Mouse (Mus musculus) testis, adult 2 months (tissue): ENCODE data around the gene Slc25a25. TPM values are rescaled to one million over a fixed set of nuclear protein-coding genes. Genes with fewer than 3 reads are reported as not detected.
A peak's percentile ranks its signal among the peaks of the same experiment; 100 is the strongest.
"Not testable (repeated sequence)": the region's sequence is repeated elsewhere in the genome, so short reads cannot be mapped to it uniquely, and the experiment has no call there.

Experiments
- H3K27ac ChIP-seq: fragments of 200-500 bp; 2 replicates; pipeline ENCODE4 v1.5.1; 2012; ENCODE audit warnings: low read depth, low read length; ENCODE audit not compliant: control insufficient read depth, insufficient read depth
- H3K27me3 ChIP-seq: fragments of 200-500 bp; 2 replicates; pipeline ENCODE4 v1.6.1; 2012; ENCODE audit warnings: mild to moderate bottlenecking, low read length, moderate library complexity; ENCODE audit not compliant: control insufficient read depth, insufficient read depth
- H3K36me3 ChIP-seq: fragments of 200-500 bp; 2 replicates; pipeline ENCODE4 v1.6.1; 2012; ENCODE audit warnings: mild to moderate bottlenecking, low read length; ENCODE audit not compliant: control insufficient read depth, insufficient read depth
- H3K4me1 ChIP-seq: fragments of 200-500 bp; 2 replicates; pipeline ENCODE4 v1.6.1; 2012; ENCODE audit warnings: low read length; ENCODE audit not compliant: control insufficient read depth, insufficient read depth
- H3K4me3 ChIP-seq: fragments of 200-500 bp; 2 replicates; pipeline ENCODE4 v1.5.1; 2012; ENCODE audit warnings: low read depth, mild to moderate bottlenecking, low read length, moderate library complexity, mixed read lengths; ENCODE audit not compliant: control insufficient read depth
- CTCF ChIP-seq: fragments of 200-500 bp; IDR thresholded peaks from 2 replicates; pipeline ENCODE4 v1.5.1; 2012; ENCODE audit warnings: low read depth, mild to moderate bottlenecking, inconsistent platforms, low read length, moderate library complexity; ENCODE audit not compliant: control insufficient read depth, insufficient read depth, insufficient replicate concordance
- POLR2A ChIP-seq: fragments of 200-500 bp; IDR thresholded peaks from 2 replicates; pipeline ENCODE4 v1.6.1; 2012; ENCODE audit warnings: low read depth, mild to moderate bottlenecking, inconsistent platforms, low read length, moderate library complexity; ENCODE audit not compliant: control insufficient read depth
- polyA plus RNA-seq: library from polyadenylated mRNA; depleted of rRNA; stranded (reverse); fragments of >200 nt; gene quantifications from 2 replicates; pipeline ENCODE4 v1.2.3, GENCODE M21; 2012

The Slc25a25 gene
- polyA plus RNA-seq, 1 experiment, result 38.4 TPM

DNA sequence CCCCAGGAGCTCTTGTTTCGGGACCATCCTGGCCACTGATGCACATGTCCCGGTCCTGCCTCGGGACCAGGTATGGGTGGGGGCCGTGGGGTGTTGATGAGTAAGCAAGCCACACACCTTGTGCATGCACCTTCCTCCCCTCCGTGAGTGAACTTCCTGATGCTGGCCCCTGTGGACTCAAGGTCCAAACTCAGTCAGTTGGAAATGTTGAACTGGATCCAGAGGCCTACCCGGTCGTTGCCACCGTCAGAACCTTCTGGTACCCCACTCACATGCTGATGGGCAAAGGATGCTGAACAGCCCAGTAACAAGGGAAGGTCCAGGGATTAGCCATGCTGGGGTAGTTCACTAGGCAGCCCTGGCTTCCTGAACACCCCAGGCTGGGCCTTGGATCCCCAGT lies 31.1 kb upstream of the Slc25a25 start:
- no peak overlapping the region for H3K27ac ChIP-seq
- no peak overlapping the region for H3K4me3 ChIP-seq
- TF ChIP-seq POLR2A (no peak), CTCF (no peak)
- H3K4me1 ChIP-seq, result no peaks in the 10 kb centered on the region; the same call in 1 of the 2 replicates
- H3K36me3 ChIP-seq, result no peaks in the 10 kb centered on the region
- no peaks in the 10 kb centered on the region for H3K27me3 ChIP-seq

DNA sequence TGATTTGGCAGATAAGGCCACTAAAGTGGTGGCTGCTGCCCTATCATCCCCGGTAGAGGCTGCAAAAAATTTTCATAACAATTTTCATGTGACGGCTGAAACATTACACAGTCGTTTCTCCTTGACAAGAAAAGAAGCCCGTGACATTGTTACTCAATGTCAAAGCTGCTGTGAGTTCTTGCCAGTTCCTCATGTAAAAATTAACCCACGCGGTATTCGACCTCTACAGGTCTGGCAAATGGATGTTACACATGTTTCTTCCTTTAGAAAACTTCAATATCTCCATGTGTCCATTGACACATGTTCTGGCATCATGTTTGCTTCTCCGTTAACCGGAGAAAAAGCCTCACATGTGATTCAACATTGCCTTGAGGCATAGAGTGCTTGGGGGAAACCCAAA lies 24.1 kb upstream of the Slc25a25 start:
- not testable (repeated sequence) for H3K27ac ChIP-seq, H3K4me1 ChIP-seq, H3K36me3 ChIP-seq, H3K27me3 ChIP-seq, H3K4me3 ChIP-seq

DNA sequence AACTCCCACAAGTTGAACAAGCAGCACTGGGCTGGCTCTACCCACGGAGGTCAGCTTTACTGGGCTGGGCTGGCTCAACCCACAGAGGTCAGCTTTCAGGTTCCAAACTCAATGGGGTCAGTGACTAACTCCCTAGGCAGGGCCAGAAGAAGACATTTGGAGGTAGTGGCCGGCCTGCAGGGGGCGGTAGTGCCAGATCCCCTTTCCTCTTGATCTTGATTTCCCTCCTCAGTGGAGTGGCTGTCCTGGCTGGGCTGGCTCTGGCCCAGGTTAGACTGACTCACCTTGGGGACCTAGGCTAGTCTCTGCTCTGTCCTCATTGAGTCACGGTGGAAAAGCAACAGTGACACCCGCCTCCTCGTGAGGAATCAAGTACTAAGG lies 20.4 kb upstream of the Slc25a25 start:
- TF ChIP-seq POLR2A (no peak), CTCF (0 out of 2 replicates have a peak, but pooled peaks have one; percentile 20)
- no peaks in the 10 kb centered on the region for H3K36me3 ChIP-seq
- H3K27me3 ChIP-seq, result no peaks in the 10 kb centered on the region

DNA sequence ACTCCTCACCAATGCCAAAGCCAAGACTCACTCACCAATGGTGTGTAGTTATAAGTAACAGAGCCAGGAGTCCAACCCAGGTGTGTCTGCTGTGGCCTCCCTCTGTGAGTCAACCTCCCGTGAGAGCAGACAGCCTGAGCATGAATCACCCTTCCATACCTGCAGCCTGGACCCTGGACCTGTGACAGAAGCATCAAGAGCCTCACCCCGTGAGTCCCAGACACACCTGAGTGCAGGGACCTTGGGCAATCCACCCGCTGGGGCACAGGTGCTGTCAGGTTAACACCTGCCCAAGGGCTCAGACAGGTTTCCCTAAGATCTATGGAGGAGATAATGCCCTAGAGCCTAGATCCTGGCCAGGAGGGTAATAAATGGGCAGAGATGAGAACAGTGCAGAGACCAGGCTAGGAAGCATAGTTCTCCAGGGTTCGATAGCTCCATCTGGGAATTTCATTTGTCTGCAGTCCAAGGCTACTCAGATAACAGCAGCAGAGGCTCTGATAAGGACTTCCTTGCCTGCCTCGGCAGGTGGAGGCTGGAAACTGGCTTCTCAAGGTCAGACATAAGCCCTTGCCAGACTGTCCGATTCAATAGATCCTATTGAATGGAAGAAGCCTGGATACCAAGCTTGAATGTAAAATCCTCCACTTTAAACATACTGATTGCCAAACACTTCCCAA lies 19.9 kb upstream of the Slc25a25 start:
- Histone ChIP-seq H3K4me1 (no peaks in the 10 kb centered on the region), H3K36me3 (no peaks in the 10 kb centered on the region), H3K27ac (no peak overlapping the region), H3K27me3 (no peaks in the 10 kb centered on the region), H3K4me3 (no peak overlapping the region)
- no peak for TF ChIP-seq CTCF
- no peak for TF ChIP-seq POLR2A

More for the DNA sequence above, 20.4 kb upstream of the Slc25a25 start:
- no peak overlapping the region for H3K27ac ChIP-seq
- no peaks in the 10 kb centered on the region for H3K4me1 ChIP-seq
- no peak overlapping the region for H3K4me3 ChIP-seq

DNA sequence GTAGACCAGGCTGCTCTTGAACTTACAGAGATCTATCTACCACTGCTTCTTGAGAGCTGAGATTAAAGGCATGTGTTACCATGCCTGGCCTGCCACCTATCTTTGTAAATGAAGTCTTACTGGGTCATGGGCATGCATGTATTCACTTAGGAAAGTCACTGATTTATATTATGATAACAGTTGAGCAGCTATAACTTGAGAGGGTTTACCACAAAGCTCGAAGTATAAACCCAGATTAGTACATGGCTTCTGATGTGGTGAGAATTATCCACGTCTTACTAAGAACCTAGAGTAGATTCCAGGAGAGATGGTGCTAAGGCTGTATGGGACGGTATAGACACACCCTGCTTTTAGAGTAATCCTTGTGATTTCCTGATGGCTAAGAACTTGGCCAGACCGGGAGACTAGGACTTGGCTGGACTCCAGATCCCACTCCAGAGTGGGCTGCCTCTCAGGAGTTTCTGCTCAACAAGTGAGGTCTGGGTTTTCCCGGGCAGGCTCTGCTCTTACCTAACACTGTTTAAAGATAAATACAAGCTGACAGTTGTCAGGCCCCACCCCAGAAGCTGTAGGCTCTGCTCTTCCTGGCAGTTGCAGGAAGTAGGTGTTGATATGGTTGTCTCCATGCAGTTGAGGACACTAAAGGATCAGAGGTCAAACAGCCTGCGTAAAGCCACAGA lies 13.1 kb upstream of the Slc25a25 start:
- Histone ChIP-seq H3K27ac (no peak overlapping the region), H3K36me3 (no peaks in the 10 kb centered on the region), H3K27me3 (no peaks in the 10 kb centered on the region), H3K4me3 (no peak overlapping the region), H3K4me1 (no peaks in the 10 kb centered on the region)
- TF ChIP-seq POLR2A (no peak), CTCF (no peak)

DNA sequence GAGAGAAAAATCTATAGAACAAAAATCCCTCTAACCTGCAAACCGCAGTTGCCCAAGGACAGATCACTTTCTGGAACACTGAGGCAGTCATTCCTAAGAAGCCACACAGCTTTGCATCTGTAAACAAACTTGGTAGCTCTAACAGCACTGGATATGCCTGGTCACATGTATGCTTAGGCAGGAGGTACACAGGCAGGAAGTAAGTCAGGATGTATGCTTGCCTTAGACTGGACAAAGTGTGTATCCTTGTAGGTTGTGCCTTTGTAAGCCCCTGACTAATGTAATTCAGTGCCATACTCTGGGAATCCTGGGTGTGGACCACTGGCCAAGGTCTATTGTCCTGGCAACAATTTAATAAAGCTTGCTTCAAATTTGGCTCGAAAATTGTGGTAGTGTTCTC lies 12.5 kb upstream of the Slc25a25 start:
- Histone ChIP-seq H3K4me3 (no peak overlapping the region), H3K27me3 (no peaks in the 10 kb centered on the region), H3K4me1 (no peaks in the 10 kb centered on the region), H3K27ac (no peak overlapping the region), H3K36me3 (no peaks in the 10 kb centered on the region)
- TF ChIP-seq POLR2A, result no peak
- no peak for TF ChIP-seq CTCF

DNA sequence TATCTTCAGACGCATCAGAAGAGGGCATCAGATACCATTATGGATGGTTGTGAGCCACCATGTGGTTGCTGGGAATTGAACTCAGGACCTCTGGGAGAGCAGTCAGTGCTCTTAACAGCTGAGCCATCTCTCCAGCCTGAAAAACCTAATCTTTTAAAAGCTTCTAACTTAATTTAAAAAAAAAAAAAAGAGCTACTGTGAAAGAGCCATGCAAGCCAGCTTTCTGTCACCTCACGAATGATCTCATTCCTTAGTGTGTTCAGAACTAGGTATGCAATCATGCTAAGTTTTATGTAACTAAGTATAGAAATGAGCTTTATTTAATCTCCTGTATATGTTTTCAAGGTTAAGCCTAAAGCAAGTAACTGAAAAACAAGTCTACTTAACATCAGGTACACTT lies 8.4 kb upstream of the Slc25a25 start:
- H3K4me1 ChIP-seq, result no peaks in the 10 kb centered on the region
- no peaks in the 10 kb centered on the region for H3K36me3 ChIP-seq
- H3K27ac ChIP-seq, result no peak overlapping the region
- H3K4me3 ChIP-seq, result no peak overlapping the region
- no peak for TF ChIP-seq CTCF
- no peak for TF ChIP-seq POLR2A
- no peaks in the 10 kb centered on the region for H3K27me3 ChIP-seq
